Mouse (Mus musculus): ENCODE measurements around the gene Bank1. TPM values are rescaled to one million over a fixed set of nuclear protein-coding genes. Genes with fewer than 3 reads are reported as not detected.

The Bank1 gene
- polyA plus RNA-seq, 1 experiment from 2014 or later: 0.31 TPM

GRCm38 (mm10) chr3:136084066-136084465, 241.8 kb downstream of the Bank1 start:
- Histone ChIP-seq H3K9me3 (ENCODE audit: control insufficient read depth, low read length) (no peaks in the 10 kb centered on the region), H3K36me3 (ENCODE audit: control insufficient read depth, insufficient read depth, low read length) (no peaks in the 10 kb centered on the region), H3K9ac (ENCODE audit: low read length) (no peak overlapping the region), H3K27ac (ENCODE audit: low read depth, low read length) (no peak overlapping the region), H3K4me3 (ENCODE audit: low read depth, low read length) (no peak overlapping the region), H3K4me2 (ENCODE audit: low read depth, low read length, severe bottlenecking) (no peak overlapping the region), H3K4me1 (replicated peaks; ENCODE audit: control insufficient read depth, insufficient read depth, low read length) (no peaks in the 10 kb centered on the region), H3K27me3 (ENCODE audit: control insufficient read depth, insufficient read depth, low read length) (no peaks in the 10 kb centered on the region)
- no peak for ATAC-seq (replicated peaks; ENCODE audit: low FRiP score)
- 76% methylated on average over 5 of the region's 5 CpGs for WGBS
- DNase-seq (ENCODE audit: low spot score): no peak

- Histone ChIP-seq H3K9ac (ENCODE audit: low read length) (no peak overlapping the region), H3K27ac (ENCODE audit: low read depth, low read length) (no peak overlapping the region), H3K36me3 (ENCODE audit: control insufficient read depth, insufficient read depth, low read length) (no peaks in the 10 kb centered on the region), H3K9me3 (ENCODE audit: control insufficient read depth, low read length) (no peaks in the 10 kb centered on the region), H3K4me1 (replicated peaks; ENCODE audit: control insufficient read depth, insufficient read depth, low read length) (no peaks in the 10 kb centered on the region), H3K27me3 (ENCODE audit: control insufficient read depth, insufficient read depth, low read length) (no peaks in the 10 kb centered on the region), H3K4me2 (ENCODE audit: low read depth, low read length, severe bottlenecking) (no peak overlapping the region), H3K4me3 (ENCODE audit: low read depth, low read length) (no peak overlapping the region)
- DNase-seq (ENCODE audit: low spot score) (no peak), ATAC-seq (replicated peaks; ENCODE audit: low FRiP score) (no peak)
- 78% methylated on average over 1 of the region's 1 CpGs for WGBS
Observed at GRCm38 (mm10) chr3:136081264-136081663, 244.6 kb downstream of the Bank1 start.

DNA sequence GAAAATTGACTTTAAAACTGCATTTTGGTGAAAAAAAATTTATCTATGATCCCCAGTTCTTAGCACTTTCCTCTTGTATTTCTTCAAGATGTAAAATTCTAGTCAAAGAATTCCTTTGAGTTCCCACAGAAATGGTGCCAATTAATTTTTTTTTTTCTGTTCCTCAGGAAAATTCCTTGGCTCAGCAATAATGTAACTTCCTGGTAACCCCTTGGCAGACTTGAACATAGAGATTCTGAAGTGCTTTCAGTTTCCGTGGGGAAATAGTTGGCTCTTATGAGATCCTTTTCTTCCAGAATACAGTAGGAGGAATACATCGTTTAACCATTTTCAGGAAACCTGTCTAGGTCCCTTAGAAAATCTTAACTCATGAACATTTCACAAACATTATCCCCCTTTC, 247.3 kb downstream of the Bank1 start:
- DNase-seq (ENCODE audit: low spot score) (no peak), ATAC-seq (replicated peaks; ENCODE audit: low FRiP score) (no peak)
- Histone ChIP-seq H3K36me3 (ENCODE audit: control insufficient read depth, insufficient read depth, low read length) (no peaks in the 10 kb centered on the region), H3K4me1 (replicated peaks; ENCODE audit: control insufficient read depth, insufficient read depth, low read length) (no peaks in the 10 kb centered on the region), H3K4me2 (ENCODE audit: low read depth, low read length, severe bottlenecking) (no peak overlapping the region), H3K4me3 (ENCODE audit: low read depth, low read length) (no peak overlapping the region), H3K27me3 (ENCODE audit: control insufficient read depth, insufficient read depth, low read length) (no peaks in the 10 kb centered on the region), H3K9me3 (ENCODE audit: control insufficient read depth, low read length) (no peaks in the 10 kb centered on the region), H3K27ac (ENCODE audit: low read depth, low read length) (no peak overlapping the region), H3K9ac (ENCODE audit: low read length) (no peak overlapping the region)
- WGBS: 77% methylated on average over 2 of the region's 2 CpGs

- H3K36me3 ChIP-seq (ENCODE audit: control insufficient read depth, insufficient read depth, low read length): no peaks in the 10 kb centered on the region
- H3K4me1 ChIP-seq (replicated peaks; ENCODE audit: control insufficient read depth, insufficient read depth, low read length): no peaks in the 10 kb centered on the region
- no peaks in the 10 kb centered on the region for H3K9me3 ChIP-seq (ENCODE audit: control insufficient read depth, low read length)
- H3K4me2 ChIP-seq (ENCODE audit: low read depth, low read length, severe bottlenecking): no peak overlapping the region
- DNase-seq (ENCODE audit: low spot score) (no peak), ATAC-seq (replicated peaks; ENCODE audit: low FRiP score) (no peak)
- no peak overlapping the region for H3K27ac ChIP-seq (ENCODE audit: low read depth, low read length)
- H3K4me3 ChIP-seq (ENCODE audit: low read depth, low read length): no peak overlapping the region
- WGBS: 93% methylated on average over 3 of the region's 3 CpGs
- no peaks in the 10 kb centered on the region for H3K27me3 ChIP-seq (ENCODE audit: control insufficient read depth, insufficient read depth, low read length)
- H3K9ac ChIP-seq (ENCODE audit: low read length): no peak overlapping the region
Observed at GRCm38 (mm10) chr3:136070394-136070793, 255.5 kb downstream of the Bank1 start.

DNA sequence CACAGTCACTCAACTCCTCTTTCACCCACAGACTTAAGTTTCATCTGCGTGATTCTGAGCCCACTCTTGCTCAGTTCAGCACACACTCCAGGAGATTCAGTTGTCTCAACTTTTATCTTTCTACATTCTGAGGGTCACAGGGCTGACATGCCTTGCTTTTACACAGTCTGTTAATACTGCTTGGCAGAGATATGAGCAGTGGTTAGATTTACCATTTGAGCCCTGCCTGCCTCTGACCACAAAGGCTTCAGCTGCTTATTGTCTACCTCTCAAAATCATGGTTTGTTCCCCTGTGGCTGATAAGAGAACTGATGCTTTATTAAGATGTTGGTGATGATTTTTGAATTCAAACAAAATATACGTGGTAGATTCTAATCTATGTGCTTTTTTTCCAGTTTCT, 264.0 kb downstream of the Bank1 start:
- no peak overlapping the region for H3K4me2 ChIP-seq (ENCODE audit: low read depth, low read length, severe bottlenecking)
- 86% methylated on average over 2 of the region's 2 CpGs for WGBS
- H3K4me1 ChIP-seq (replicated peaks; ENCODE audit: control insufficient read depth, insufficient read depth, low read length): no peaks in the 10 kb centered on the region
- H3K4me3 ChIP-seq (ENCODE audit: low read depth, low read length): no peak overlapping the region
- DNase-seq (ENCODE audit: low spot score) (no peak), ATAC-seq (replicated peaks; ENCODE audit: low FRiP score) (no peak)
- no peaks in the 10 kb centered on the region for H3K9me3 ChIP-seq (ENCODE audit: control insufficient read depth, low read length)
- H3K27me3 ChIP-seq (ENCODE audit: control insufficient read depth, insufficient read depth, low read length): no peaks in the 10 kb centered on the region
- no peak overlapping the region for H3K27ac ChIP-seq (ENCODE audit: low read depth, low read length)
- H3K9ac ChIP-seq (ENCODE audit: low read length): no peak overlapping the region
- no peaks in the 10 kb centered on the region for H3K36me3 ChIP-seq (ENCODE audit: control insufficient read depth, insufficient read depth, low read length)

GRCm38 (mm10) chr3:136050635-136051034, 275.2 kb downstream of the Bank1 start:
- no peak overlapping the region for H3K9ac ChIP-seq (ENCODE audit: low read length)
- ATAC-seq (replicated peaks; ENCODE audit: low FRiP score) (no peak), DNase-seq (ENCODE audit: low spot score) (no peak)
- no peak overlapping the region for H3K4me3 ChIP-seq (ENCODE audit: low read depth, low read length)
- no peaks in the 10 kb centered on the region for H3K9me3 ChIP-seq (ENCODE audit: control insufficient read depth, low read length)
- H3K36me3 ChIP-seq (ENCODE audit: control insufficient read depth, insufficient read depth, low read length): no peaks in the 10 kb centered on the region
- H3K4me1 ChIP-seq (replicated peaks; ENCODE audit: control insufficient read depth, insufficient read depth, low read length): no peaks in the 10 kb centered on the region
- 91% methylated on average over 3 of the region's 3 CpGs for WGBS
- H3K27me3 ChIP-seq (ENCODE audit: control insufficient read depth, insufficient read depth, low read length): no peaks in the 10 kb centered on the region
- H3K27ac ChIP-seq (ENCODE audit: low read depth, low read length): no peak overlapping the region
- H3K4me2 ChIP-seq (ENCODE audit: low read depth, low read length, severe bottlenecking): no peak overlapping the region

DNA sequence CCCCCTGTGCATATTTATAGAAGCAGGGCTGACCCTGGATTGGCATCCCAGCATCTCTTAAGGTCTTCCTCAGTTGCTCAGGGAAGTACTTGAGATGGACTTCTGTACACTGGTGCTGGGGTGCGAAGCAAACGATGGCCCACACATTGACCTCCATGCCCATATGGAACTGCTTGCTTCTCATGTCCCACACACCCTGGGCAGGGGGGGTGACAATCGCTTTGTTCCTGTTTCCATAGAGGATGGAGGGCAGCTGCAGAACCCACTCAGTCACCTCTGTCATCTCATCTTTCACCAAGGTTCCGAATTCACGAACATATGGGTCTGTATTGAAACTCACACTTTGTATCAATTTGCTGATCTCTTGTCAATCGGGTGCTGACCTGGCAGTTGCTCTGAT, 275.7 kb downstream of the Bank1 start:
- no peaks in the 10 kb centered on the region for H3K36me3 ChIP-seq (ENCODE audit: control insufficient read depth, insufficient read depth, low read length)
- no peak overlapping the region for H3K27ac ChIP-seq (ENCODE audit: low read depth, low read length)
- H3K9me3 ChIP-seq (ENCODE audit: control insufficient read depth, low read length): no peaks in the 10 kb centered on the region
- WGBS: 91% methylated on average over 6 of the region's 6 CpGs
- ATAC-seq (replicated peaks; ENCODE audit: low FRiP score) (no peak), DNase-seq (ENCODE audit: low spot score) (no peak)
- H3K4me1 ChIP-seq (replicated peaks; ENCODE audit: control insufficient read depth, insufficient read depth, low read length): no peaks in the 10 kb centered on the region
- no peak overlapping the region for H3K9ac ChIP-seq (ENCODE audit: low read length)
- H3K27me3 ChIP-seq (ENCODE audit: control insufficient read depth, insufficient read depth, low read length): no peaks in the 10 kb centered on the region
- H3K4me2 ChIP-seq (ENCODE audit: low read depth, low read length, severe bottlenecking): no peak overlapping the region
- H3K4me3 ChIP-seq (ENCODE audit: low read depth, low read length): no peak overlapping the region

DNA sequence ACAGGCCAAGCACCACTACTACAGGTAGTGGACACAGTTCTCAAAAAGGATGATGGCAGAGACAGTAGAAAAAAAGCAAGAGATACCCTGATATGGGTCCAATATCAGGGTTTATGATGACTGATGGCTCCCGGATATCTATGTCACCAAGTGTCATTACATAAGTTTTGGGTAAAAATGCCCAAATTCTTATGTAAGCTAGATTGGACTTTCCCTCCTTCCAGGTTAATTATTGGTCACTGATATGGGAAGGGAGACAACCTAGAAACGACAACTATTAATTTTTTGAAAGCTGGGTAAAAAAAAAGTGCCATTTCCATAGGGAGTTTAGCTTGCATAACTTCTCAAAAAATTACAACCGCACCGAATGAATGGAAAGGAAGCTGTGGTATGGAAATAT, 277.8 kb downstream of the Bank1 start:
- ATAC-seq (replicated peaks; ENCODE audit: low FRiP score) (no peak), DNase-seq (ENCODE audit: low spot score) (no peak)
- H3K4me3 ChIP-seq (ENCODE audit: low read depth, low read length): no peak overlapping the region
- 93% methylated on average over 4 of the region's 4 CpGs for WGBS
- H3K36me3 ChIP-seq (ENCODE audit: control insufficient read depth, insufficient read depth, low read length): no peaks in the 10 kb centered on the region
- no peak overlapping the region for H3K9ac ChIP-seq (ENCODE audit: low read length)
- H3K4me1 ChIP-seq (replicated peaks; ENCODE audit: control insufficient read depth, insufficient read depth, low read length): no peaks in the 10 kb centered on the region
- H3K4me2 ChIP-seq (ENCODE audit: low read depth, low read length, severe bottlenecking): no peak overlapping the region
- H3K9me3 ChIP-seq (ENCODE audit: control insufficient read depth, low read length): no peaks in the 10 kb centered on the region
- H3K27me3 ChIP-seq (ENCODE audit: control insufficient read depth, insufficient read depth, low read length): no peaks in the 10 kb centered on the region
- H3K27ac ChIP-seq (ENCODE audit: low read depth, low read length): no peak overlapping the region

DNA sequence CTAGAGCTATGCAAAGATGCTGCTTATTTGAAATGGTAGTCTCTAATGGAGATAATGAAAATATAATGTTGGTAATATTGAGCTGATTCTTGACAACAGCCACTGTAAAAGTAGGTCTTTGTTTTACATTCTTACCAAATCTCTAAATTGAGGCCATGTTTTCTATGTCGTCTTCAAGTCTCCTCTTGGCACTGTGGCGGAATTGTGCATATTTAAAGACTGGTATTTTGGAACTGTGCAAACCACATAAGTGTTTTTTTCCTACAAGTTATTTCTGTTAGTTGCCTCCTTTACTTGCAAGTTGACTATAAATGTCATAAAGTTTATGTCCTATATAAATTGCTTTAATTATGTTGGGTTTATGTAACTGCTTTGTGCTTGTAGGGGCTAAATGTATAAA, 280.5 kb downstream of the Bank1 start:
- H3K36me3 ChIP-seq (ENCODE audit: control insufficient read depth, insufficient read depth, low read length): no peaks in the 10 kb centered on the region
- H3K4me2 ChIP-seq (ENCODE audit: low read depth, low read length, severe bottlenecking): no peak overlapping the region
- ATAC-seq (replicated peaks; ENCODE audit: low FRiP score) (no peak), DNase-seq (ENCODE audit: low spot score) (no peak)
- no peaks in the 10 kb centered on the region for H3K4me1 ChIP-seq (replicated peaks; ENCODE audit: control insufficient read depth, insufficient read depth, low read length)
- H3K9me3 ChIP-seq (ENCODE audit: control insufficient read depth, low read length): no peaks in the 10 kb centered on the region
- no peak overlapping the region for H3K9ac ChIP-seq (ENCODE audit: low read length)
- H3K27me3 ChIP-seq (ENCODE audit: control insufficient read depth, insufficient read depth, low read length): no peaks in the 10 kb centered on the region
- H3K27ac ChIP-seq (ENCODE audit: low read depth, low read length): no peak overlapping the region
- H3K4me3 ChIP-seq (ENCODE audit: low read depth, low read length): no peak overlapping the region
- 96% methylated on average over 2 of the region's 2 CpGs for WGBS

Measured in forebrain, embryonic 11.5 days (tissue).